Mouse (Mus musculus): ENCODE measurements around the gene Otulinl.

The Otulinl gene

DNA sequence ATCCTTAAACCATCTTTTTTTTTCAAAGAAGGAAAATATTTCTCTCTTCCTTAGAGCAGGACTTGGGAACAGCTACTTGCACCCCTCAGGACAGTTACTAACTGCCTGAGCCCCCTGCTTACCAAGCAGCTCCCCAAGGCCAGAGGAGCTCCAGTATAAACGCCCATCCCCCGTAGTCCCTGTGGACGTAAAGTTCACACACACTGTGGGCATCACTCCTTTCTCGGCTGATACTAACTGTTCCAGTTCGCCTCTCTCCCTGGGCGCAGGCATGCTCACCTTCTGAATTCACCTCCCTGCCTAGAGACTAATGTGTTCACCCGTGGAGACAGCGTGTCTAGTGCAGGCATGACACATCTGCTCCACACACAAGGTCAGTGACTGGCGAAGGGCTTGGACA is 2.9 kb downstream of the Otulinl start:
- DNase-seq: no peak

DNA sequence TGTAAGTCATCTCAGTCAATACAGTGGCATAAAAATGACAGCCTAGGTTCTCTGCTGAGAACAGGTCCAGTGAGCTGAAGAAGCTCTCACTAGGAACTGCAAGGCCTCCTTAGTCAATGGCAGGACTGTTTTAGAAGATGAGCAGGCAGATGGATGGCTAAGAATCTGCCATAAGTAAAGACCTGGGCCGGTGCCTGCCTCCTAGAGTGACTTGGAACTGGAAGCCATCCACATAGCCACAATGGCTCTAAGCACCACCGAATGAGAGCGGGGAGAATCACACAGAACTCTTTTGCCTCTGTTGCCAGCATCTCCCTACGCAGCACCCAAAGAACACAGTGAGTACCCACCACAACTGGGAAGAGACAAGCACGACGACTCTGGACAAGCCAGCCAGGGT is 3.6 kb downstream of the Otulinl start:
- no peak for DNase-seq

DNA sequence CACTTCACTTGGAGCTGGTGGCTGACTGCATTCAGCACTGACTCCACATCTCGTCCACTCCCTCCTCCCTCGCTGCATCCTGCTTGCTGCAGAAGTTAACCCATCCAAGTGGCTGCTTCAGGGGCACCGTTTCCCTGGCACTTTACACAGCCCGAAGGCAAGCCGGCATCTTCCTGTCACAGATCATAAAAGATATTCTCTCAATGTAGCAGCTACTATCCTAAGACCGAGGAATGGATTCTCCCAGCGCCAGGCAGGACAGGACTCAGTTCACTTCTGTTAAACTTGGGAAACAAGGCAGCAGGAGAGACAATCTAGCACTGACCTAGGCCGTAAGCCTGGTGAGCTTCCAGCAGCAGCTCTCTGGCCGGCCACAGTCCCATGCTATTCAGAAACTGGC is 5.2 kb downstream of the Otulinl start:
- DNase-seq: no peak

DNA sequence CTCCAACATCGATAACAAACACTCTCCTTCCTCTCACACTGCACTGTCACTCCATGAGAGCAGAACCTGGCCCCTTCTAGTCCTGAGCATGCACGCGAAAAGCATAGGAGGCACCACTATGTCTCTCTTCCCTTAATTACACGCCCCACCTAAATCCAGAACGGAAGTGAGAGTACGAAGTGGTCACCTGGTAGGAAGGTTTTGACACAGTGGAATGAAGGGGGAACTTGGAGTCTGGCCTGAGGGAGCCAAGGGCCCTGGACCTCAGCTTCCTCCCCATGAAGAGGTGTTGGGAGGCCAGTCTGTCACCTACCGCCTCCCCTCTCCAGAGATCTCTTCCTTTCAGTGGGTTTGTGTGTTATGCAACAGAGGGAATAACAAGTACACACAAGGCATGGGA is 6.3 kb downstream of the Otulinl start:
- DNase-seq: no peak

DNA sequence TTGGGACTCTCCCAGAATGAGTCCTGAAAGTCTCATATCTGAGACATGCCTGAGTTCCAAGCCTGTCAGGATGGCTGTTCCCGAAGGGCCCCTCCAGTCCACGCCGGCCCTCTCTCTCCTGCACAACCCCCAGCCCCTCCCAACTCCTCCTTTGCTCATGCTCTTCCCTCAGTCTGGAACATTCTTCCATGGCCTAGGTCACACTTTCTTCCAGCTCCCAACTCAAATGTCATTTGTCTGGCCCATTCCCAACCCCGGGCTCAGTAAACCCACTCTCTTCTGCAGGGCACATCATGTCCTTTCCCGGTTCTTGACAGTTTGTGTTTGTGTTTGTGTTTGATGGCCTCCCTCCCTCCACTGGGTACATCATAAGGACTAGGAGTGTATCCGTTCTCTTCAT is 7.3 kb downstream of the Otulinl start:
- DNase-seq: no peak

DNA sequence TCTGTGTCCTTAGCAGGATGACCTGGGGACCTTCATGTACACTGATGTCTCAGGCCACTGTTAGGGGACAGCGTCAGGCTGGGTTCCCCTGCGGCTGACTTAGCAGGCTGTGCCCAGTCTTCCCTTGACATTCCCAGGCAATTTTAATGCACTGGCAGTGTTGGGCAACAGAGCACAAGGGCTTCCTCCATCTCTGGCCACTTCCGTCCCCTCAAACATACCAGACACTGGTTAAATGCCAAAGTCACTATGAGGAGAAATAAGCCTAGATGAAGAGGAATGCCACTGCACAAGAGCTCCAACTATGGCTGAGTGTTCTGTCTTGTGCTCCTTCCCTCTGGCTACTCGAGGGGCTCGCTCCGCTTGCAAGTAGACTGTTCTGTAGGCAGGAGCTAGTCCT is 8.2 kb downstream of the Otulinl start:
- DNase-seq: no peak

DNA sequence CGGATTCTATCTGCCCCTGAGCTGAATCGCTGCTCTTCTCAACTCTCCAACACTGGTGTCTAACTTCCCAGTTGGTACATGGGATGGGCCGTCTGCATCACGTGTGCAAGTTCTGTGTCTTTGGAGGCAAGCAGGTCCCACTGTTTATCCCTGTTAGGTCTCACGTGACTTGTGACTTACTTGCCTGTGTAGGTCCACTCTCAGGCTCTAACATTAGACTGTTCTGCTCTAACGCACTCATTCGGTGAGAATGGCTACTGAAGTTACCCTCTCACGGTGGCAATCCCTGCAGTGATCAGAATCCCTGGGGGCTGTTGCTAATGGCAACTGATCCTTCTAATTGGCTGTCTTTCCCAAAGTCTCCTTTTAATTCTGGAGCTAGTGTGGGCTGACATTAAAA is 9.1 kb downstream of the Otulinl start:
- no peak for DNase-seq

DNA sequence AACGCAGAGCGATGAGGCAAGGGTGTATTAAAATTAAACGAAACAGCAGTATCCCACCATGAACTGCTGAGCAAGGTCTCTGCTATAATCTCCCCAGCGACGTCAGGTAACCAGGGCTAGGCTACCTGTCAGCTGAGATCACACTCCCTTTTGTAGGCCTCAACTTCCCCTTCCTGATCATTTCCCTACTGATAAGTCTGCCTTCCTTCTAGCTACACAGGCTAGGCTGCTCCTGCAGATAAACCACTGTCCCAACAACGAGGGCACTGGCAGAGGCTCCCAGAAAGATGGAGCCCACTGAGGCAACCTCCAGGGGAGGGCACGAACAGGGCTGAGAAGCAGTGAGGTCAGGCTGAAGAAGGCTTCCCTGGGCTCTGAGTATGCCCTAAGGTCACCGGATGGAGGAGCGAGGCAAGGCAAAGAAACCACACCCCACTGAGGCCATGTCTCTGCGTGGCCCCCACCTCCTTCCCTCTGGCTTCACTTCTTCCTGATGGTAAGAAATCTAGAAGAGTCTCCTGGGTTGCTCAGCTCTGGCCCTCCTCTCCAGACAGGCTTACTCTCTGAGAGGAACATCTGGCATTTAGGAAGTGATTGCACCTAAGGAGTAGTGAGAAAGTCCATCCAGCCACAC is 9.7 kb downstream of the Otulinl start:
- DNase-seq: no peak

DNA sequence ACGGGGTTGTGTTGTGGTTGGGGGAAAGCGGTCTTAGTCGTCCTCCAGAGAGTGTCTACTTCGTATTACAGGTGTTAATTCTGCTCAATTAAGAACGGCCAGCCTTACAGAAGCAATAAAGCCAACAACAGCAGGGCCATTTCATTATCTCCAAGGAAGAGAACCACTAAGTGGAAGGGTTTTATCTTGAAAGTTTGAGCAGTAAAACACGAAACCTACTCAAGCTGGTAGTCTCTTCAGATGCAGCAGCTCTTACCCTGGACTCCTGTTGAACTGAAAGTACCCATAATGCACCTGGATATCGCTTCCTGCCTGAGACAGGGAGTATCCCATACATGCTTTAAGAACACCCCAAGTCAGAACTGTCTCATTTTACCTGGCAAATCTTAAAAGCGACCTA is 10.7 kb downstream of the Otulinl start:
- DNase-seq: no peak

DNA sequence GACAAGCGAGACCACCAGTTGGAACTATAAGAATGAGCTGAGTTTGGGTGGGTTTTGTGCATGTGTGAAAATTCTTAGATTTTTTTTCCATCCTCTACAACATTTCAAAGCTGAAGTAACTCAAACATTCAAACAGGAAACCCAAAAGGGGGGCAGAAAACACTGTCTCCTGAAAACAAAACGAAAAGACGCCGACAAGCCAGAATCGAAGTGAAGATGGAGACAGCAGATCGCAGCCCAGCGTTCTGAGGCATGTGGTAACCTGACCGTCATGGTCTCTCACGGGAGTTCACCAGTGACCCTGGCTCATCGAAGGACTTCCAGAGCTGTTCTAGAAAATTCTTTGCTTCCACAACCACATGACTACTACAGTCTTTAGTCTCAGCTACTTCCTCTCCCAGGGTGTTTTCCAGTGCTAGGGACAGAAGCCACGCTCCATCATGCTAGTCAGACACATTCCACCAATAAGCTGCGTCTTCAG is 11.4 kb downstream of the Otulinl start:
- DNase-seq: no peak

DNA sequence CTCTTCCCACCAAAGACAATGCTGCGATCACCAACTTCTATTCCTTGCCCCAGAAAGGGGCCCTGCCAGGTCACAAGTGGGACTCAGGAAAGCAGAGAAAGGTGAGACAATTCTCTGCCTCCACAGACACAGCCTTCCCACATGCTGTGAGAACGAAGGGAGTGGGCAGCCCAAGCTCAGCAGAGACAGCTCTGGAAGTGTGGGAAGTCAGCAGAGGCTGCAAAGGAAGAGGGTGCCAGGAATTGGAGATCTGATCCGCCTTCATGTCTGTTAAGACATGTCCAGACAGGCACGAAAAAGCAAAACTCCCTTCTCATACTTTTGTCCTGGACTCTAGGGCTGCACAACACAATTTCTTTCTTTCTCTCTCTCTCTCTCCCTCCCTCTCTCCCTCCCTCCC is 12.1 kb downstream of the Otulinl start:
- DNase-seq: no peak

DNA sequence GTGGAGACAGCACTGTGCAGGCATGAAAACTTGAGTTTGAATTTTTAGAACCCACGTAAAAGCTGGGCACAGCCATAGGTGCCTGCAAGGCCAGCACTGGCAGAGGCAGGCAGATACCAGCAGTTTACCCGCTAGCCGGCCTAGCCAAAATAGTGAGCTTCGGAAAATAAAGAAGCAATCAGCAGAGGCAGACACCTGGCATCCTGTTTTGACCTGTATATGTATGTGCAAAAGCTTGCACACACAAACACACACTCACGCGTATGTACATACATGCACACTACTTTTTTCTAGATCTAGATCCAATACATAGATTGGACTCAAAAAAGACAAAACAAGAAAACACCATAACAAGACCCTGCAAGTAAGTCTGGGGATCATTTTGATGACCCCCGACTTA is 12.8 kb downstream of the Otulinl start:
- DNase-seq: no peak

DNA sequence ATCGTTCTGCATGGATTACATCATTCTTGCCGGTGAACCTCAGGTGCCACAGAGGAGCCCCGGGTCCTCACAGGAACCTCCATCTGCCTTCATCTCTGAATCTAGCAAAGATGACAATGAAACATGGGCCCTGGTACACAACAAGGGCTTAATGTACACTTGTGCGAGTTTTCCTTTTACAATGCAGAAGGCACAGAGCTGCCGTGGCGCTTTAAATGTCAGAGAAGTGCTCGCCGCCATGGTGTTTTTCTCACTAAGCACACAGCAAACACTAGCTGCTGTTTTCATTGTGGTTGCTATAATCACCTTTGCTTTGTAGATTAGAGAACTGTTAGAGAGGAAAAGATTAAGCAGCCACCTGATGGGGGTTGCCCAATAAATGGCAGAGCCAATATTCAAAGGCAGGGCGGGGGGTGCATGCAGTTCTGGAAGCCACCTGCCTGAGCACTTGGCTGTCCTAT is 13.3 kb downstream of the Otulinl start:
- no peak for DNase-seq

DNA sequence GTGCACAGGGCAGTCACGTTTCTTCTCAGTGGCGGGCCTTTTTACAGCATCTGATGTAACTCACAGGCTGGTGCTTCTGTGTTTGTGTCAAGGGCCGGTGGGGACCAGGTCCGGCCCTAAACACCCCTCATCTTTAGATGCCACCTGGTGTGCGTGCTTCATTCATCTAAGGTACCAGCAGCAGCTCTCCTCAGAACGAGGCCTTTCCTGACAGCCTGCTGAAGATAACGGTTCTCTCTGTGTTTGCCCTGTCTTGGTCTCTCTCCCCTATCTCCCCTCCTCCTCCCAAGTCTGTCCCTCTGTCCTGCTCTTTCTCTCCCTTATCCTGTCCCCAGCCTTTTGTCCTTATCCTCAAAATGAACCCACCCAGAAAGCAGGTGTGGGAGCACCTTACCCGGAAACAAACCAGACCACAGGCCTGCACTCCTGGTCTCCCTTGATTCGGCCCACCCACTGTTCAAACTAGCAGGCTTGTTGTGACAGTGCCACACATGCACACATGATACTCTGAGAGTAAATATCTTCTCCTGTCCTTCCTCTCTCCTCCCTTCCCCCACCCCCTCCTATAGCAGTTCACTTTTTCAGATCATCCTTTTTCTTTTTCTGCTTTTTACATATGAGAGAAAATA is 14.4 kb downstream of the Otulinl start:
- DNase-seq: no peak

DNA sequence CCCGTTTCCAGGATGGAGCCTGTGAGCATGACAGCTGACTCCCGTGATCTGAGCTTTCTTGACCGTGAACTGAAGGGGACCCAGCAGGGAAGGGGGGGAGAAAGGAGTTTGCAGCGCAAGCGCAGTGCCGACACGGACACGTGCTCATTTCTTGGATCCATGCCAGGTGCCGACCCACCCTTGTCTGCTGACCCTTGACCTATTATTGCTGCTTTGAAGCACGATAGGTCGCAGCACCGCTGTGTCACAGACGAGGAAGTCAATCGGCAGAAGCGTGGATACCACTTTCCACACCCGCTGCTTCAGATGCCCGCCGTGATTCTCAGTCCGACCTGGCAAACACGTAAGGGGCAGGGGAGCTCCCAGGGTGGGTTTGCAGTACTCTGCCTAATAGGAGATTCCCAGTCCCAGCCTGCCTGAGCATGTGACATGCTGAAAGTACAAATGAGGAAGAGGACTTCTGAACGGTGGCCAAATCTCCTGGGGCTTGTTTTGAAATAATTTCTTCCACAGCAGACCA is 15.9 kb downstream of the Otulinl start:
- DNase-seq: peak in 1 of 2 experiments; percentile 40

DNA sequence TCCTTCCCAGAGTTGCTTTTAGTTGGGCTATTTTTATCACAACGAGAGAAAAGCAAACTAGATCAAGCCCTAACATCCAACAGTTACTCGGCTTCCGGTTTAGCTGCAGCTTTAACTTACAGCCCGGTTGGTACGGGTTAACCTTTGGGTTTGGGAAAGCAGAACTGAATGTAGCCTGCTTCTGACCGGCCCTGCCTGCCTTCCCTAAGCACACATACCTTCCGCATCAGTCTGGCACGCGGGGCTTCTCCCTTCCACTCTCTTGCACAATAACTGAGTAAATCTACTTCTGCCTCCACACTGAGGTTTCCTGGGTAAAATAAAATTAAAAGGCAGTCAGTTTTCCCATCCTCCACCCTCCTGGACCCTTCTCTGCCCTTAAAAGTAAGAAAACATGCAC is 17.3 kb downstream of the Otulinl start:
- no peak for DNase-seq

DNA sequence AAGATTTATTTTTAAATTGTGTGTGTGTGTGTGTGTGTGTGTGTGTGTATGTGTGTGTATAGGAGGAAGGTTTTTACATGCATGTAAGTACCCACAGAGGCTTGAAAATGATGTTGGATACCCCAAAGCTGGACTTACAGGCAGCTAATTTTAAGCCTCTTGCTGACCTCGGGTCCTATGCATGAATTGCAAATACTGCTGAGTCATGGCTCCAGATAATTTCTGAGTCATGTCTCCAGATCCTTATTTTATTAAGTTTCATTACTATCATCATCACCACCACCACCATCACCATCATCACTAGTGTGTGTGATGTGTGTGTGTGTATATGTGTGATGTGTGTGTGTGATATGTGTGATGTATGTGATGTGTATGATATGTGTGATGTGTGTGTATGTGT is 18.7 kb downstream of the Otulinl start:
- DNase-seq: no peak

DNA sequence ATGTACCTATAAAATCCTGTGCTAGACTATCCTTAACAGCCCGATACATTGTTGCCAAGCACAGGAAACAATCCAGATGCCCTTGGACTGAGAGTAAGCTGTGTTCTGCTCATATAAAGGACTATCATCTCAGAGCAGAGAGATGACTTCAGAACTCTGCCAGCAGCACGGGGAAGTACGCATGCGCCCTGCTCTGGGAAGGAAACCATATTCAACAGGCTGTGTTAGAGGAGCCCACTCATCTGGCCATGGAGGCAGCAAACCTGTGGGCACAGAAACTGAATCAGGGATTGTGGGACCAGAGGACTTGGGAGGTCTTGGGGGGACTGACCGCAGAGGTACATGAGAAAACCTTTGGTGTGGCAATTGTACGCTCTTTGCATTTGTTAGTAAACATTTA is 19.7 kb downstream of the Otulinl start:
- no peak for DNase-seq

DNA sequence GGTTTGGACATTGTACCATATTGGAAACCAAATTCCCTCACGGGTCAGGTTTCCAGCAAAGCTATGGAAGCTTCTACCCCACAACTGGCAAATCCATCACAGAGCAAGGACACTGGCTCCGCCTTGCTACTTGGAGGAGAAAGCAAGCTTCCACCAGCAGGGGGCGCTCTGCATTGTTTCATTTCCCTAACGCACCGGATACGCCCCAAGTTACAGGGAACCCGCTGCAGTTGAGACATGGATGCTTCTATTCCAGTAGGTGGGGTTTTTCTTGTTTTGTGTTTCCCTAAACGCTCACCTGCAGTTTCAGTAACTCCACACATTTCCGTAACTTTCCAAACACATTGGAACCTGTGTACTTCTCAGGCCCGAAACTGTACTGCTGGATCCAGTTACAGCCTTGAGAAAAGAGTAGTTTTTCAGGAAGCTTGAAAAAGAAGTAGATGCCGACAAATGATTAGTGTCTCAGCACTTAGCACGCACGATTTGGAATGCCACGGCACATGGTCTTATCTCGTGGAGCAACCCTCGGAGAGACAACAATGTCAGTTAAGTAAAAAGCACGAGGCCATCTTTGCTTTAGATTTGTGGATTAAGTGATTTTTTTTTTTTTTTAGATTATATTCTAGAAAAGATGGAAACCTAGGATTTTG is 21.7 kb downstream of the Otulinl start:
- DNase-seq: peak; percentile 81 to 94

DNA sequence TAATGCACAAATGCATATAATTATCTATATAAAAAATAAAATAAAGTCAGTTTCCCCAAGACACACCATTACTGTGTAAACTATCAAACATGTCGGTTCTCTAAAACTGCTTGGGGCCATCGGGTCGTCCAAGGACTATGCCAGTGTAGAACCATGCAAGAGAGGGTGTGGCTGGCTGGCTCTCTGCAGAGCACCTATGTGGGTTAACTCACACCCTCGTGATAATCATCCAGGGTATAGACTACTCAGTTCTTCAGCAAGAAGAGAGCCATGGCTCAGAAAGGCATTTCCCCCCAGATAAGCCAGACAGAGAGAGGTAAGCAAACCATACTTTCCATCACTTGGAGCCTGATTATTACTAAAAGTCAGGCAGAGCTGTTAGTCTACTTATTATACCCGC is 22.2 kb downstream of the Otulinl start:
- no peak for DNase-seq

DNA sequence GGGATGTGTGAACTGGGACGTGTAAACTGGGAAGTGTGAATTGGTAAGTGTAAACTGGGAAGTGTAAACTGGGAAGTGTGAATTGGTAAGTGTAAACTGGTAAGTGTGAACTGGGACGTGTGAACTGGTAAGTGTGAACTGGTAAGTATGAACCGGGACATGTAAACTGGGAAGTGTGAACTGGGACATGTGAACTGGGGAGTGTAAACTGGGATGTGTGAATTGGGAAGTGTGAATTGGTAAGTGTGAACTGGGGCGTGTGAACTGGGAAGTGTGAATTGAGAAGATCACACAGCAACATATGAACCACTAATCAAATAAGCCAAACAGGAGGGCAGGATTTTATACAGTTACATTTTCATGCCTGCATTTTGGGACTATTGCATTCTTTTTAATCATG is 23.0 kb downstream of the Otulinl start:
- DNase-seq: no peak

DNA sequence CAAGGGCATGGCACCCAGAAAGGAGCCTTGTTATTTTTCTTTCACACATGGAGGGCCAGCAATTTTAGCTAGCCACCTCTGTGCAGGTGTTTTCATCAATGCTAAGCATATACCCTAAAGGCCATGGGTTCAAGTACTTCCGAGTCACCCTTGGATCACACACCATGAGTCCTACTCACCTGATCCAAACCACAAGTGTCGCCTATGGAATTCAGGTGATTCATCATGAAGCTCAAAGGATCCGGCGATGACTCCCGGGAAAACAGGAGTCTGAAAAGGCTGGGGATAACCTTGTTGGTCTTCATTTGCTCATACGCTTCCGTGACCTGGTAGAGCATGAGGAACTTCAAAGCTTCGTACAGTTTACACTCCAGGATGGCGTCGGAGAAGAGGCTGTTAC is 23.5 kb downstream of the Otulinl start:
- DNase-seq: no peak

DNA sequence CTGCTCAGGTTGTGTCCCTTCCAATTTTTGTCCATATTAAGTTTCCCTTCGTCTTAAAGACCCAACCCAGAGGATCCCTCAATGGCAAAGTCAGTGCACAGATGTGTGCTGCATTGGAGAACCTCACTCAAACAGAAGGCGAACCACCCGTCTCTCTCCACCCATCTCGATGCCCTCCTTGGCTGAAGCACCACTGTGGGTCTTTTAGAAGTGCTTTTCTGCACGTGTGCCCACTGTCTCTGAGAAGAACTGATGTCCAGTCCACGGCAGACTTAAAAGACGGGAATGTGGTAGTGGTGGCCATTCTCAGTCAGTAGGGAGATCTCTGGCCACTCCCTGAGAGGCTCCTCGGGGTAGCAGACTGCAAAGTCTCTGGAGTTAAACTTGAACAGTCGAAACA is 24.8 kb downstream of the Otulinl start:
- no peak for DNase-seq

DNA sequence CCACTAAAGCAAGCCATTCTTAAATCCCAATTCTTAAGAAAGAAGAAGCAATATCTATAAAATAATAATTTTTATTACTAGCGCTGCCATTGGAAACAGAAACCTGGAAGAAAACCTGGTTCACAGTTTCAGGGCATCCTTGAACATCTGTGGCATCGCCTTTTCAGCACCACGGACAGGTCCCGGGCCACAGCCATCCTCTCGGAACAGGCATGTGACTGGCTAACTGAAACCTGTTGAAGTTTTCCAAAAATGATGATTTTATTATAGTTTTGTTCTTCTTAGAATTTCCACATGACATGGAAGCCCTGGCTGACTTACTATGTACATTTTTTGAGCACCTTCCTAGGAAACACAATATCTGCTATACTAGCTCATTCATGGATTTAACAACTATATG is 26.4 kb downstream of the Otulinl start:
- peak; percentile 24 to 83 for DNase-seq

All from kidney, postnatal 36 days (tissue).